Mouse (Mus musculus): Measurements from ENCODE around the gene Etl4. TPM values are rescaled to one million over a fixed set of nuclear protein-coding genes. Genes with fewer than 3 reads are reported as not detected.

Gene Etl4
- total RNA-seq, 4 experiments from 2014 or later = 83.0 to 91.4 (median 88.6) TPM

- DNase-seq (ENCODE audit: low spot score in 2 of 2) = no peak
Observed at GRCm38 (mm10) chr2:20689389-20689788, 779.8 kb downstream of the Etl4 start.

- DNase-seq (ENCODE audit: low spot score in 2 of 2) = no peak
Observed at GRCm38 (mm10) chr2:20692898-20693297, 783.3 kb downstream of the Etl4 start.

- no peak for DNase-seq (ENCODE audit: low spot score in 2 of 2)
Observed at GRCm38 (mm10) chr2:20693772-20694171, 784.2 kb downstream of the Etl4 start.

GRCm38 (mm10) chr2:20697719-20698118 lies 788.1 kb downstream of the Etl4 start:
- DNase-seq (ENCODE audit: low spot score in 2 of 2) = no peak

- no peak for DNase-seq (ENCODE audit: low spot score in 2 of 2)
Observed at GRCm38 (mm10) chr2:20705110-20705509, 795.5 kb downstream of the Etl4 start.

- DNase-seq (ENCODE audit: low spot score in 2 of 2) = no peak
Observed at GRCm38 (mm10) chr2:20710589-20710988, 801.0 kb downstream of the Etl4 start.

GRCm38 (mm10) chr2:20711024-20711423 lies 801.4 kb downstream of the Etl4 start:
- no peak for DNase-seq (ENCODE audit: low spot score in 2 of 2)

- no peak for DNase-seq (ENCODE audit: low spot score in 2 of 2)
Observed at GRCm38 (mm10) chr2:20719105-20719504, 809.5 kb downstream of the Etl4 start.

GRCm38 (mm10) chr2:20721098-20721497 lies 811.5 kb downstream of the Etl4 start:
- no peak for DNase-seq (ENCODE audit: low spot score in 2 of 2)

- DNase-seq (ENCODE audit: low spot score in 2 of 2) = no peak
Observed at GRCm38 (mm10) chr2:20722165-20722991, 812.8 kb downstream of the Etl4 start.

GRCm38 (mm10) chr2:20723990-20724745 lies 814.6 kb downstream of the Etl4 start:
- DNase-seq (ENCODE audit: low spot score in 2 of 2) = no peak

- no peak for DNase-seq (ENCODE audit: low spot score in 2 of 2)
Observed at GRCm38 (mm10) chr2:20726974-20727373, 817.4 kb downstream of the Etl4 start.

- no peak for DNase-seq (ENCODE audit: low spot score in 2 of 2)
Observed at GRCm38 (mm10) chr2:20727752-20728438, 818.3 kb downstream of the Etl4 start.

GRCm38 (mm10) chr2:20735444-20735843 lies 825.9 kb downstream of the Etl4 start:
- no peak for DNase-seq (ENCODE audit: low spot score in 2 of 2)

- no peak for DNase-seq (ENCODE audit: low spot score in 2 of 2)
Observed at GRCm38 (mm10) chr2:20736324-20737015, 826.9 kb downstream of the Etl4 start.

GRCm38 (mm10) chr2:20737112-20737808 lies 827.7 kb downstream of the Etl4 start:
- no peak for DNase-seq (ENCODE audit: low spot score in 2 of 2)

GRCm38 (mm10) chr2:20737837-20738236 lies 828.3 kb downstream of the Etl4 start:
- DNase-seq (ENCODE audit: low spot score in 2 of 2) = no peak

GRCm38 (mm10) chr2:20747723-20748122 lies 838.1 kb downstream of the Etl4 start:
- no peak for DNase-seq (ENCODE audit: low spot score in 2 of 2)

- DNase-seq (ENCODE audit: low spot score in 2 of 2) = no peak
Observed at GRCm38 (mm10) chr2:20748481-20748880, 838.9 kb downstream of the Etl4 start.

GRCm38 (mm10) chr2:20749687-20750086 lies 840.1 kb downstream of the Etl4 start:
- DNase-seq (ENCODE audit: low spot score in 2 of 2) = no peak

All from layer of hippocampus, adult 8-10 months (tissue).